Mouse (Mus musculus) adipocyte (in vitro differentiated cells): ENCODE data around the gene Gripap1.
A peak's percentile ranks its signal among the peaks of the same experiment; 100 is the strongest.
"Not testable (repeated sequence)": the region's sequence is repeated elsewhere in the genome, so short reads cannot be mapped to it uniquely, and the experiment has no call there.

ENCODE experiments used
- DNase-seq: peaks from one replicate; pipeline ENCODE4 v3.0.0-alpha.2; 2016; ENCODE audit warnings: low spot score

The Gripap1 gene

DNA sequence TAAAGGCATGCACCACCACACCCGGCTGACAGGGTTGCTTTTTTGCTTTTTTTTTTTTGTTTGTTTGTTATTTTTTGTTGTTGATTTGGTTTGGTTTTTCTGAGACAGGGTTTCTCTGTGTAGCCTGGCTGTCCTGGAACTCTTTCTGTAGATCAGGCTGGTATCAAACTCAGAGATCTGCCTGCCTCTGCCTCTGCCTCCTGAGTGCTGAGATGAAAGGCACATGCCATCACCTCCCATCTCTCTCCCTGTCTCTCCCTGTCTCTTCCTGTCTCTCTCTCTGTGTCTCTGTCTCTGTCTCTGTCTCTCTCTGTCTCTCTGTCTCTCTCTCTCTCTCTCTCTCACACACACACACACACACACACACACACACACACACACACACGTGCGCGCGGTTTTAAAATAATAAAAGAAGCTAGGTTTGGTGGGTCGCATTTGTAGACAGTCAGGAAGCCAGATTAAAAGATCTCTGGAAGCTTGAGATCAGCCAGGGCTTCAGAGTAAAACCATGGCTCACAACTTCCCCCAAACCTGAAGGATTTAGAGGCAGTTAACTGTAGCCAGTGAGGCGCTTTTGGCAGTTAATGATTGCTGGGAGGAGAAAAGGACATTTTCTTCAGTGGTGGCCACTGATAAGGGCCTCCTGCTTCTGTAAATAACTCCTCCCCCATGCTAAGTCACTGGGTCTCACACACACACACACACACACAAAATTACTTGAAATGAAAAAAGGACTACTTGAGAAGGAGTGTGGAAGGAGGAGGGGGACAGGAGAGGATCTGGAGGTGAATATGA lies 10.9 kb upstream of the Gripap1 start:
- no peak for DNase-seq

DNA sequence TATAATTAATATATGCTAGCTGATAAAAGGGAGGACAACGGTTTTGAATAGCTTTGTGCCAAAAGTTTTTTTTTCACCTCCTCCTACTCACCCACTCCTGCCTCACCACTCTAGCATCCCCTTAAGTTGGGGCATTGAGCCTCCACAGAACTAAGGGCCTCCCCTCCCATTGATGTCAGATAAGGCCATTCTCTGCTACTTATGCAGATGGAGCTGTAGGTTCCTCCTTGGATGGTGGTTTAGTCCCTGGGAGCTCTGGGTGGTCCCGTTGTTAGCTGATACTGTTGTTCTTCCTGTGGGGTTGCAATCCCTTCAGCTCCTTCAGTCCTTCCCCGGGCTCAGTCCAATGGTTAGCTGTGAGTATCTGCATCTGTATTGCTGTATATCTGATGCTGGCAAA lies 10.3 kb upstream of the Gripap1 start:
- no peak for DNase-seq

DNA sequence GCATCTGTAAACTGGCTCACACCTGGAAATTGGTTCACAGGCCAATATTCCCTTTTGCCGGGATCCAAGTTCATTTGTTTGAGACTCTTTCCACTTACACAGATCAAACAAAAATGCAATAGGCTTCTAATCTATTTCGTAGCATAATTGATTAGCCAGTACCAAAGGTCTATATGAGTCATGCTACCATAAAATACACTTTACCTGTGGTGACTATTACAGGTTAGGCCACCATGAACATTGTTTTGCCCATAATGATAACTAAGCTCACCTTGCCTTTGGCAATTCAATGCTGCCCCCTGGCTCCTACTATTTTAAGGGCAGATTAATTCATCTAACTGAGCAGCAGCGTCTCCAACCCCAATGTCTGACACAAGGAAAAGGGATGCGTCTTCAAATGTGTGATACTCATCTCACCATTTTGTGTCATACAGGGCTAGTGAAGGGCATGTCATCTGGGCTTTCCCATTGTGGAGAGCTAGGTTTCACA lies 6.9 kb upstream of the Gripap1 start:
- DNase-seq, result no peak

DNA sequence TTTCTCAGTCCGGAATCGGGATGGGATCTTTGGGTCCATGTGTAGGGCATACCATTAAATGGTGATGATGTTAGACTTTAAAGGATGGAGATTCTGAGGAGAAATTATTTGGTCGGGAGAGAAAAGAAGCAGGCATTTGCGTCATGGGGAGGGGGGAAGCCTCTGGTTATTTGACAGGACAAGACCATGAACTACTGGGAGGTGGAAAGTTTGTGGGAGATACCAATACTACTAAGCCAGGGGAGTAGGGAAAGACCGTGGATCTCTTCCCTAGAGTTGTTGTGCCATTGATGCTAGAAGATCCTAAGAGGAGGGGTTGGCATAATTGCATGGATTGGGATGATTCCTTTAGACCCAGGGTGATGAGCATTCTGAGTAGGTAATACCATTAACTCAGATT lies 744 bp downstream of the Gripap1 start:
- DNase-seq, result peak; percentile 23

DNA sequence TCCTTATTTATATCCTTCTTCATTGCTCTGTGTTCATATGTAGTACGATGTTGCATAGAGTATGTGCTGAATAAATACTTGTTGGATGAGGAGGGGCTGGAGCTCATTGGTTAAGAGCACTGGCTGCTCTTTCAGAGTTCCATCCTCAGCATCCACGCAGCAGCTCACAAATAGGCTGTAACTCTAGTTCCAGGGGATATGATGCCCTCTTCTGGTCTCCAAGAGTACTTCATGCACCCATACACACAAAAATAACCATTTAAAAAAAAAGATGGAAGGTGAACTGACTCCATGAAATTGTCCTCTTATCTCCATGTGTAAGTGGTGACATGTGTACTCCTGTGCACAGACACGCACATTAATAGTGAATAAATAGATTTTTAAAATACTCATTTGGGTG lies 3.8 kb downstream of the Gripap1 start:
- peak; percentile 32 for DNase-seq

DNA sequence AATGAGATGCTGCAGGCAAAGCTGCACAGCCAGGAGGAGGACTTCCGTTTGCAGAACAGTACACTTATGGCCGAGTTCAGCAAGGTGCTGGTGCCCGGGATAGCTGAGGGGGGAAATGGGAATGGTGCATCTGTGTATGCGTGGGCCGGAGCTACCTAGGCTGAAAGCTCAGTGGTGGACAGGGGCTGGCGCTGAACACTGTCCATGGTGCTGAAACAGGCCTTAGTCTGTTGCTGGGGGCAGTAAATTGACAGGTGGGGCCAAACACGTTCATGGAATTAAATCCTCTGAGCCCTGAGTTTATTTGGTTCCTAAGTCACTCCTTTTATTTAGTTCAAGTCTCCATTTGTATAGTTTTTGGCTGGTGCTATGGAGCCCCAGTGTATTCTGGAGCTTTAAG lies 5.5 kb downstream of the Gripap1 start:
- peak; percentile 31 for DNase-seq

DNA sequence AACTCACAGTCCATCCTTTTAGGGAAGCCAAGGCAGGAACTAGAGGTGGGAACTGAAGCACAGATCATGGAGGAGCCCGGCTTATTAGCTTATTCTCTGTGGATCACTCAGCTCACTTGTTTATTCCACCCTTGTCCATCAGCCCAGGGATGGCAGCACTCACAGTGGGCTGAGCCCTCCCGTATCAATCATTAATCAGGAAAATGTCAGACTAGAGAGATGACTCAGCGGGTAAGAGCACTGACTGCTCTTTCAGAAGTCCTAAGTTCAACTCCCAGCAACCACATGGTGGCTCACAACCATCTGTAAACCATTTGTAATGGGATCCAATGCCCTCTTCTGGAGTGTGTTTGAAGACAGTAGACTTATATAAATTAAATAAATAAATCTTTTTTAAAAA lies 7.8 kb downstream of the Gripap1 start:
- DNase-seq, result no peak

DNA sequence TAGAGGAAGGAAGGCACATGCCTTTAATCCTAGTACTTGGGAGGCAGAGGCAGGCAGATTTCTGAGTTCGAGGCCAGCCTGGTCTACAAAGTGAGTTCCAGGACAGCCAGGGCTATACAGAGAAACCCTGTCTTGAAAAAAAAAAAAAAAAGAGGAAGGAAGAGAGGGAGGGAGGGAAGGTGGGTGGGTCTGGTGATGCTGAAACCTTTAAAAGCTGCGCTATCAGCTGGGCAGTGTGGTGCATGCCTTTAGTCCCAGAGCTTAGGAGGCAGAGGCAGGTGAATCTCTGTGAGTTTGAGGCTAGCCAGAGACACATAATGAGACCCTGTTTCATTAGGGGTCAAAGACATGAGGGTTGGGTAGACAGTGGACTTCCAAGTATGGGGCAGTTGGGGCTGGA lies 12.6 kb downstream of the Gripap1 start:
- not testable (repeated sequence) for DNase-seq

DNA sequence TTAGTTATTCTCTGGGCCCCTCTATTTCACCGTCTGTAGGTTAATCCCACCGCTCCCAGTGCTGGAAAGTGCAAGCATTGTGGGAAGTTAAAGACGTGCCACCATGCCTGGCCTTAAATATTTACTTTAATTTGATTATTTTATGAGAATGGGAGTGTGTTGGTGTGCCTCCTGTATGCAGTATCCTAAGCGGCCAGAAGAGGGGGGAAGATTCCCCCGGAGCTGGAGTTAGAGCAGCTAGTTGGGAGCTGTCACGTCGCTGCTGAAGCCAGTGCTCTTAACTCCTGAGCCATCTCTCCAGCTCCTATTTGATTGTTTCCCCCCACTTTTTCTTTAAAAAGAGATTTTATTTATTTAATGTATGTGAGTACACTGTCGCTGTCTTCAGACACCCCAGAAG lies 25.5 kb downstream of the Gripap1 start:
- not testable (repeated sequence) for DNase-seq

DNA sequence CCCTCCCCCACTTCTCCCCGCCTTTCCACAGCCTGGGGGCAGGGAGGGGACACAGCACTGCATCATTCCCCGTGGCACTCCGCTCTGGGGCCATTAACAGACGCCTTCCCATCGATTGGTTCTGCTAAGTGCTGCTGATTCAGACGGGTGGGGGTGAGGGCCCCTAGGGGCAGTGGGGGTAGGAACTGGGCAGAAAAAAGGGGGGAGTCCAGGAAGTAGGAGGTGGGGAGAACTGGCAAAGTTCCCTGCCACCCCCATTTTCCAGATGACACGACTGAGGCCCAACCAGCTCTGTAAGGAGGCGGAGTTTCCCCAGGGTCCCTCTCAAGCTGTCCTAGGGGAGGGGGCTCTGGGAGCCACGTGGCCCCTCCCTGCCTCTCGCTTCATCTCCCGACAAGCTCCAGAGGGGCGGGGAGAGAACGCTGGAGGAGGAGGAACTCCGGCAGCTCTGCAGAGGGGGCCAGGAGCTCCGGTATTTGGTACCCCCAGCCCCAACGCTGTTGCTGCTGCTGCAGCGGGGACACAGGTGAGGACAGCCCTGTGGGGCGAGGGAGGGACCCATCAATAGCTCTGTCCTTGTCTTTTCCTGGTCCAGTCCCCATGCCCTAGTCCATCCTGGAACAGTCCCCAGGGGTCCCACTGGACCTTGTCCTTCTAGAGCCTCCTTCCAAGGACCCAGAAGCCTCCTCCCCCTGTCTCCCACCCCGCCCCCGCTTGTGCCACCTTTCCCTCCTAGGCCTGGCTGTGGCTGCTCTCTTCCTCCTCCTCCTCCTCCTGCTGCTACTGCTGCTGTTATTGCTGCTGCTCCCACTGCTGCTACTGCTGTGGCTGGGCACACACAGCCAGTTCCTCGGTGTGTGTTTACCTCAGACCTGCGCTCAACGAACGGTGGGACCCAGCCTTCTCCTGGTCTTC lies 32.6 kb downstream of the Gripap1 start, which contains the start of gene Kcnd1:
Kcnd1 (plus strand) TSS at position 425 of the 915 bp plus-strand sequence.
- DNase-seq, result no peak

DNA sequence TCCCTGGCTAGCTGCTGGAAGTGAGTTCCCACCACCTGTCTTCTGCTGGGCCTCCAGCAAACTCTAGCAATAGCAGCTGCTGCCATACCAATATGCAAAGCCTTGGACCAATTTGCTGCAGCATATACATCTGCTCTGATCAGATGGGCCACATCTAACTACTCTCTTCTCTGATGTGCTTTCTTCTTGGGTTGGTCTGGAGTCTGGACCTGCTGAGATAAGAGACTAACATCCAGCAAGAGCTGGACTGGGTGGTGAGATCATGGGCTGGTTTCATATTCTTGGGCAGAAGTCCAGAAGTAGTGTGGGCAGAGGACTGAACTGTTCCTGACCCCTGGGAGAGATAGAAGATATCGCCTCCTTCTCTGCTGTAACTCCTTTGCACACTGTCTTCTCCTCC lies 47.6 kb downstream of the Gripap1 start:
- DNase-seq, result no peak

DNA sequence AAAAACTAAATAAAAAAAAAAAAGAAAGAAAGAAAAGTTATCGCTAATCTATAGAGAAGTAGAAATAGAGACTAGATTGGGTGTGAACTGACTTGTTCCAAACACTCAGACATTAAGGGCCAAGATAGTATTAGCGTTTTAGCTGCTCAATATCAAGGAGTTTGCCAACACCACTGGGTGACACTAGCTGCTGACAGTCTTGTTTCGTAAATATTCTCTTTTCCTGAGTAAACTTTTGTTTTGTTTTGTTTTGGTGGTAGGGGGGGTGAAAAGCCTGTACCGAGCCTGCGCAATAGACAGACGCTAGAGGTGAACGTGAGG lies 51.2 kb downstream of the Gripap1 start:
- DNase-seq, result no peak

DNA sequence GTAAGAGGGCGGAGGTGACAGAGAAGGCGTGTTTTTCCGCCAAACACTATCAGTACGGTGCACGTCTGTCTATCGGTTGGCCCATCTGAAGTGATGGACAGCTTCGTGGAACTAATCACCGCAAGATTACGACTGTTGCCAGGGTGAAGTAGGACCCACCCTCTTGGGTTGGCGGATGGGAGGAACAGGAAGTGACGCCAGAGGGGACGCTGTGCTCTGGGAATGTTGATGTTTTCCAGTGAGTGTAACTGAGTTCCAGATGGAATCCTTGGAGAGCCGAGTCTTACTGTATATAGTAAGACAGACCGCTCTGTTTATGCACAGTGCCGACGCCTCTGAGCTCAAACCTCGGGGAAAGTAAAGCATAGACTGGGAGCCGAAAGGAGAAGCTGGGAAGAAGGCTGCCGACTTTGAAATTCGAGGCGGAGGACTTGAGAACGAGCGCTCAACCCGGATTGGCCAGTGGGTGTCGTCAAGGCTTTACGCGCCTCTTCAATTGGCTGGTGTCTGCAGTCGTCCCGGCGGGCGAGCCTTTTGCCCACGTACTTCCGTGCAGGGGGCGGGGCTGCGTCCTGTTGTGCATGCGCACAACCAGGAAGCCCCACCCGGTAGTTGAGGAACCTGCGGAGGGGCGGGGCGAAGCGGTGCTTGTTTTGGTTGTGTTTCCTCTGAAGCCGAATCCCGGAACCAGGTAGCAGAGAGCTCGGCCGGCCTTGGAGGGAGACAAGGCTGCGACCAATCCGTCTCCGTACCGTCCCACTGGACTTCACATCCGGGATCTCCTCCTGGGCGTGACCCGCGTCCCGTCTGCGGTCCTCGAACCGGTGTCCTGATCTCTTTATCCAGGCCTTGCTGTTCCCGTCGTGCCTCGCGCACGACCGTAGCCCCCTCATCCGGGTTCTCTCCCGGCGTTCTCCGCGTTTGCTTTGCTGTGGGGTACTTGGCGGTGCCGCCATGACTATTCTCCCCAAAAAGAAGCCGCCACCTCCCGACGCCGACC lies 51.9 kb downstream of the Gripap1 start, which contains the start of gene Otud5:
Otud5 (plus strand) TSS at position 202 of the 1,000 bp plus-strand sequence.
- peak; percentile 97 for DNase-seq

DNA sequence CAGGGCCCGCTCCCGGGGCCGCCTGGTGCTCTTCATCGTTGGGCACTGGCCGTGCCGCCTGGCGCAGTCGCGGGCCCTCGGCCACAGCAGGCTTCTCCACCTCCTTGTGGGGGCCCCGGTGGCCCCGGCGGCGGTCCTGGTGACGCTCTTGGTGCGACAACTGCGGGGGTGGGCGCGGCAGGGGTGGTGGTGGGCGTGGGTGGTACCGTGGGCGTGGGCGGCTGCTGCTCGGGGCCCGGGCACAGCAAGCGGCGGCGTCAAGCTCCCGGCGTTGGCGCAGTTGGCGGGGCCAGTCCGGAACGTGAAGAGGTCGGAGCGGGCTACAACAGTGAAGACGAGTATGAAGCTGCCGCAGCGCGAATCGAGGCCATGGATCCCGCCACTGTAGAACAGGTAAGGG lies 52.8 kb downstream of the Gripap1 start:
- no peak for DNase-seq

DNA sequence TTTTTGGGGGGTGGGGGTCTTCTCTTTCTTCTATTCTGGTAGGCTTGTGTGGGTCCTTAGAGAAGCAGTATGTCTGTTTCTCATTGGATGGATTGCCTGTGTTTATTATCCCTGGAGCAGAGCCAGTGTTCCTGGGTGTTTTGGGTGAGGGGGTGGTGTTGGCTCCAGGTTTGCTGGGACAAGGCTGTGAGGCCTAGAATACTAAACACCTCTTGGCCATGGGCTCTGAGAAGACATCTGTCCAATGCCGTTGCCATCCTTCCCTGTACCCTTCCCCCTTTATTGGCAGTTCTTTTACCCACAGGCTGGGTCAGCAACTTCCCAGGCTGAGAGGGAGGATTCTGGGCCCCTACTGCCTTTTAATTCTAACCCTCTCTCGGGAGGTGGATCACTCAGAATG lies 58.3 kb downstream of the Gripap1 start:
- no peak for DNase-seq

DNA sequence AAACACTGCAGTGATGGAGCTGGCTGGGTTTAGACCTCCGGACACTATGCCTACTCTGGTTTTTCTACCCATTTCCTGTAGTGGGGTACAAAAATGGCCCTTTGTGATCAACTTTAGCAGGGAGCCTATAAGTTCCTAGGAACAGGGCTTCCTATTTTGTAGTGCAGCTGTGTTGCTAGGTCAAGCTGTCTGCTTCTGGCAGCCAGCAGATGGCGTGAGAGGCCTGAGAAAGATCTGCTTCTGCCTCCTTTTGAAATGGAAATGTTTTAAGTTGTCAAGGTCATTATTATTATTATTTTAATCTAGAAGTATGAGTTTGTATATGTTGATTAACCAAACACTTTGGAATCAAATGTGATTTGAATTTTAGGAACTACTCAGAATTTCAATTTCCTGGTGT lies 65.0 kb downstream of the Gripap1 start:
- DNase-seq, result peak; percentile 49

DNA sequence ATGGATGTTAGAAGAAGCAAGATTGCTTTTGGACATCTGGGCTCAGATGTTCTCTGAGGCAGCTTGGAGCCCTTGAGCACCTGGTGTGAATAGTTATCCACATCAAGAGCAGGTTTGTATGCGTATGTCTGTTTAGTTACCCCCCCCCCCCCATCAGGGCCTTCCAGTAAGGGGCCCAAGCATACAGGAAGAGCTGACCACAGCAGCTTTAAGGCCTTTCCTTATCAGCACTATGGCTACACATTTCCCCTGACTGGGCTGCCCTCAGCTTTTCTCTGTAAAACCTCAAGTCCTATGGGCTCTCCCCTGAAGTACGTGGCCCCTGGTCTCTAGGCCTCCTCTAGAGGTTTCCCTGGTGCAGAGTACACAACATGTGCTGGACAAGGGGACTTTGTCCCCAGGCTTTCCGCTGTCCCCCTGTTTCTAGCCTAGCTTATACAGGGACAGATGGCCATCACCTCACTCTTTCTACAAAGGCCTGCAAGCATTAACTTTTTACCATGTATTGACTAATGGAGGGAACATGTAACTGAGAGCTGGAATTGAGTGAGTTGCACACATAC lies 69.7 kb downstream of the Gripap1 start:
- DNase-seq, result no peak

DNA sequence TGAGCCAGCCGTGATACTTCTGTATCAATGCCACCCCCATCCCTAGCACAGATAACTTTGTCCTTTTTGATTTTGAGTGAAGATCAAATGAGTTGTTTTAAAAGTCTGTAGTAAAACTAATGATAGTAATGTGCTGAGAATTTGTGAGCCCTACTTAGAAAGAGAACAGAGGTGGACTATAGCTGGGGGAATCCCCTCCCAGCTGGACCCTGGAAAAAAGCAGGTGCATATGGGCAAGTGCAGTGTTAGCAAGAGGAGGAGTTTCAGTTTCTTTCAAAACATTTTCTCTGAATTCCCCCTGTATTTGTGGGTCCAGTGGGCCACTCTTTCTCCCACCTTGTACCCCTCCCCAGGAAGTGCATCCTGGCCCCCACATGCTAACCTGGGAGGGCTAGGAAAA lies 73.6 kb downstream of the Gripap1 start:
- DNase-seq, result no peak

DNA sequence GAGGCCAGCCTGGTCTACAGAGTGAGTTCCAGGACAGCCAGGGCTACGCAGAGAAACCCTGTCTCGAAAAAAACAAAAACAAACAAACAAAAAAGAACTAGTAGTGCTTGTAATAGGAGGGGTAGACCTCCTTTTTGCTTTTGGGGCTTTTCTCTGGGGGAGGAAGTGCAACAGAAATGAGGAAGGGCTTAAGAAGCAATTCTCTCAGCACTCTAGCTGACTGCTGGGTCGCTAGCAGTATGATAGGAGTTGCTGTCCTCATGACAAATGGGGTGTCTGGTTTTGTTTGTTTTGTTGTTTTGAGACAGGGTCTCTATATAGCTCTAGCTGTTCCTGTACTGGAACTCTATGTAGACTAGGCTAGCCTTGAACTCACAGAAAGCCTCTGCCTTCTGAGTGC lies 75.0 kb downstream of the Gripap1 start:
- DNase-seq, result no peak

DNA sequence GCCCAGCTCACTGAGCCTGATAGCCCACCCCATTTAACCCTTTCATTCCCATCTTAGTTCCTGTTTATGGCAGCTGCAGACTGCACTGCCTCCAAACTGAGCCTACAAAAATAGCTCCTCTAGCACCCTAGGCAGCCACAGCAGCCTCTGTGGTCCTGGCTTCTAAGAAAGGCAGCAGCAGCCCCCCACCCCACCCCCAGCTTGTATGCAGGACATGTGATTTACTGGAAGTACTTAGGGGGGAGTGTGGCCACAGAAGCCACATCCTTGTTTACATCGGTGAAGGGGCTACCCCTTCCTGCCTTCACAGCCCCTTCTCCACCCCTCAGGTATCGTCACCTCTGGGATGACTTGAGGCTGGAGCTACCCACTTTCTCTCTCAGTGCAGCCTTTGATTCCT lies 75.8 kb downstream of the Gripap1 start:
- no peak for DNase-seq

DNA sequence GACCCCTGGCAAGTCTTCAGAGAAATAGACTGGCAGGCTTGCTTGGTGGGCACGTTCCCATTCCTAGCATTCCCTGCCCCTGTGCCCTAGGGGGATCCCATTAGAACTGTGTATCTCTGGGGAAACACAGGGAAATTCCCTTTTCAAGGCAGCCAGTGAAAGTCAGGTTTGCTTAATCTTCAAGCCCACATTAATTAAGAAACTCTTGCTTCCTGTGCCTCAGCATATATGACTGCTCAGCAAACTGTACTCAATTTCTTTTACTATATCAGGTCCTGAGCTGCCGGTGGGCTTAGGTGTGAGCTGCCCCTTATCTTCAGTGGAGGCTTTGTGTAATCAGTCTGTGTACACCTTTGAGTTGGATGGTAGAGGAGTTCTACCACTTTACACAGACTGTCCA lies 76.2 kb downstream of the Gripap1 start:
- DNase-seq, result no peak
